Mouse (Mus musculus): ENCODE results near the gene Irak1bp1. TPM values are rescaled to one million over a fixed set of nuclear protein-coding genes. Genes with fewer than 3 reads are reported as not detected.

The Irak1bp1 gene
- polyA plus RNA-seq (2012; fragmentation: generic; extraction: Trizol): 1 to 10 TPM; 2.6 to 9.1 TPM

GRCm38 (mm10) chr9:82829007-82829689, at the start of gene Irak1bp1:
Irak1bp1 (plus strand) TSS chr9:82829540.

Other genes with a start within 250 kb of the Irak1bp1 start
- 1 to 10 TPM in 1 of 2 experiments, under 1 TPM in 1; 0.94 to 4.9 TPM for gene Phip, start 146.0 kb downstream of the Irak1bp1 start, polyA plus RNA-seq (2012; fragmentation: generic; extraction: Trizol)

Data from C3H10T1/2 (cell line).